Mouse (Mus musculus) limb, embryonic 12.5 days (tissue): ENCODE data around the gene Slc44a1. TPM values are rescaled to one million over a fixed set of nuclear protein-coding genes. Genes with fewer than 3 reads are reported as not detected.

Experiments used
- ATAC-seq: fragments of 200-750 bp; cut with Nextera tagmentation; 2 replicates; pipeline ENCODE4 v1.8.0; 2017; ENCODE audit warnings: low read depth, moderate TSS enrichment; ENCODE audit not compliant: insufficient number of reproducible peaks, insufficient read depth, low FRiP score, low TSS enrichment
- H3K27ac ChIP-seq: fragments of 300-500 bp; sonication (generic); 2 replicates; pipeline ENCODE4 v1.5.1; 2016; ENCODE audit warnings: mild to moderate bottlenecking, moderate library complexity
- H3K27me3 ChIP-seq: fragments of 300-500 bp; sonication (generic); 2 replicates; pipeline ENCODE4 v1.6.1; 2016; ENCODE audit warnings: mild to moderate bottlenecking, moderate library complexity
- H3K36me3 ChIP-seq: fragments of 300-500 bp; sonication (generic); 2 replicates; pipeline ENCODE4 v1.6.1; 2016; ENCODE audit warnings: mild to moderate bottlenecking, moderate library complexity
- H3K4me1 ChIP-seq: fragments of 300-500 bp; sonication (generic); replicated peaks from 2 replicates; pipeline ENCODE4 v1.6.1; 2016
- H3K4me2 ChIP-seq: fragments of 300-500 bp; sonication (generic); 2 replicates; pipeline ENCODE4 v1.6.1; 2016; ENCODE audit warnings: mild to moderate bottlenecking, moderate library complexity
- H3K4me3 ChIP-seq: fragments of 300-500 bp; sonication (generic); replicated peaks from 2 replicates; pipeline ENCODE4 v1.5.1; 2016; ENCODE audit warnings: mild to moderate bottlenecking
- H3K9ac ChIP-seq: fragments of 300-500 bp; sonication (generic); replicated peaks from 2 replicates; pipeline ENCODE4 v1.6.1; 2016; ENCODE audit warnings: mild to moderate bottlenecking, moderate library complexity
- H3K9me3 ChIP-seq: fragments of 300-500 bp; sonication (generic); 2 replicates; pipeline ENCODE4 v1.6.1; 2016; ENCODE audit warnings: mild to moderate bottlenecking, moderate library complexity
- WGBS: fragments of 180-500 bp; shearing (Covaris S2); methylation state at CpG from one replicate; pipeline ENCODE4 v1.1.7; 2016; 5-methylcytosine and 5-hydroxymethylcytosine counted together
- polyA plus RNA-seq: library from polyadenylated mRNA; unstranded; fragments of >200 nt; fragmentation: Nextera tagmentation; extraction: Ambion mirVana; gene quantifications from 2 replicates; pipeline ENCODE4 v1.2.1, GENCODE M21; 2016

Slc44a1 gene
- polyA plus RNA-seq, 1 experiment from 2014 or later, result 34.5 TPM

GRCm38 (mm10) chr4:53621490-53621889 lies 181.3 kb downstream of the Slc44a1 start:
- H3K36me3 ChIP-seq, result no peaks in the 10 kb centered on the region
- H3K4me2 ChIP-seq, result no peak overlapping the region
- H3K9me3 ChIP-seq, result no peaks in the 10 kb centered on the region
- H3K4me1 ChIP-seq, result no peaks in the 10 kb centered on the region
- ATAC-seq, result no peak
- no peak overlapping the region for H3K27ac ChIP-seq
- H3K27me3 ChIP-seq, result no peaks in the 10 kb centered on the region
- H3K4me3 ChIP-seq, result no peak overlapping the region
- H3K9ac ChIP-seq, result no peak overlapping the region
- WGBS, result 64% methylated on average over 5 of the region's 5 CpGs

GRCm38 (mm10) chr4:53623711-53624110 lies 183.5 kb downstream of the Slc44a1 start:
- 88% methylated on average over 1 of the region's 1 CpGs for WGBS
- H3K27me3 ChIP-seq, result no peaks in the 10 kb centered on the region
- H3K4me2 ChIP-seq, result no peak overlapping the region
- no peaks in the 10 kb centered on the region for H3K4me1 ChIP-seq
- no peak overlapping the region for H3K27ac ChIP-seq
- H3K36me3 ChIP-seq, result no peaks in the 10 kb centered on the region
- no peaks in the 10 kb centered on the region for H3K9me3 ChIP-seq
- H3K4me3 ChIP-seq, result no peak overlapping the region
- ATAC-seq, result no peak
- no peak overlapping the region for H3K9ac ChIP-seq

- WGBS, result 68% methylated on average over 4 of the region's 4 CpGs
- Histone ChIP-seq H3K36me3 (no peaks in the 10 kb centered on the region), H3K9ac (no peak overlapping the region), H3K4me2 (no peak overlapping the region), H3K4me1 (no peaks in the 10 kb centered on the region), H3K27me3 (no peaks in the 10 kb centered on the region), H3K9me3 (no peaks in the 10 kb centered on the region), H3K27ac (no peak overlapping the region), H3K4me3 (no peak overlapping the region)
- ATAC-seq, result no peak
Measured at GRCm38 (mm10) chr4:53624816-53625215, 184.6 kb downstream of the Slc44a1 start.

- no peak overlapping the region for H3K27ac ChIP-seq
- no peaks in the 10 kb centered on the region for H3K27me3 ChIP-seq
- H3K9me3 ChIP-seq, result no peaks in the 10 kb centered on the region
- no peak overlapping the region for H3K9ac ChIP-seq
- no peaks in the 10 kb centered on the region for H3K36me3 ChIP-seq
- H3K4me2 ChIP-seq, result no peak overlapping the region
- no peaks in the 10 kb centered on the region for H3K4me1 ChIP-seq
- ATAC-seq, result no peak
- 79% methylated on average over 3 of the region's 3 CpGs for WGBS
- no peak overlapping the region for H3K4me3 ChIP-seq
Measured at GRCm38 (mm10) chr4:53625263-53625662, 185.1 kb downstream of the Slc44a1 start.

GRCm38 (mm10) chr4:53628924-53629323 lies 188.7 kb downstream of the Slc44a1 start:
- no peak overlapping the region for H3K27ac ChIP-seq
- H3K36me3 ChIP-seq, result no peaks in the 10 kb centered on the region
- H3K9me3 ChIP-seq, result no peaks in the 10 kb centered on the region
- H3K4me3 ChIP-seq, result no peak overlapping the region
- no peak overlapping the region for H3K4me2 ChIP-seq
- H3K27me3 ChIP-seq, result no peaks in the 10 kb centered on the region
- WGBS, result 47% methylated on average over 4 of the region's 4 CpGs
- no peak overlapping the region for H3K9ac ChIP-seq
- ATAC-seq, result no peak
- peaks cover 9% of the 10 kb centered on the region for H3K4me1 ChIP-seq

- peaks cover 9% of the 10 kb centered on the region for H3K4me1 ChIP-seq
- H3K27me3 ChIP-seq, result no peaks in the 10 kb centered on the region
- 7% methylated on average over 12 of the region's 12 CpGs for WGBS
- H3K4me2 ChIP-seq, result peak overlapping the region; percentile 65
- peak overlapping the region; percentile 88 for H3K9ac ChIP-seq
- H3K9me3 ChIP-seq, result no peaks in the 10 kb centered on the region
- peak overlapping the region; percentile 70 for H3K27ac ChIP-seq
- no peaks in the 10 kb centered on the region for H3K36me3 ChIP-seq
- H3K4me3 ChIP-seq, result peak overlapping the region; percentile 85
- no peak; the same call in 1 of the 2 replicates for ATAC-seq
Measured at GRCm38 (mm10) chr4:53630963-53631315, 190.7 kb downstream of the Slc44a1 start.

GRCm38 (mm10) chr4:53631316-53632010 lies 191.2 kb downstream of the Slc44a1 start, which contains the start of gene Fsd1l:
Gene Fsd1l (plus strand): TSS chr4:53631471.
- Histone ChIP-seq H3K27me3 (no peaks in the 10 kb centered on the region), H3K4me1 (peaks cover 9% of the 10 kb centered on the region), H3K9ac (peak within 1 kb of the TSS; percentile 88), H3K36me3 (no peaks in the 10 kb centered on the region), H3K4me2 (peak within 1 kb of the TSS; percentile 65), H3K27ac (peak within 1 kb of the TSS; percentile 70), H3K4me3 (peak within 1 kb of the TSS; percentile 85), H3K9me3 (no peaks in the 10 kb centered on the region)
- WGBS, result under 1% methylated on average over 69 of the region's 88 CpGs
- ATAC-seq, result peak; percentile 81

- Histone ChIP-seq H3K9me3 (no peaks in the 10 kb centered on the region), H3K4me2 (peak overlapping the region; percentile 65), H3K4me3 (peak overlapping the region; percentile 85), H3K27ac (peak overlapping the region; percentile 70; the same call in 1 of the 2 replicates), H3K27me3 (no peaks in the 10 kb centered on the region), H3K9ac (peak overlapping the region; percentile 88), H3K36me3 (no peaks in the 10 kb centered on the region; the same call in 1 of the 2 replicates), H3K4me1 (peaks cover 9% of the 10 kb centered on the region)
- ATAC-seq, result no peak
- WGBS, result 2% methylated on average over 5 of the region's 5 CpGs
Measured at GRCm38 (mm10) chr4:53632011-53632349, 191.8 kb downstream of the Slc44a1 start.

- WGBS, result 90% methylated on average over 3 of the region's 3 CpGs
- Histone ChIP-seq H3K9ac (no peak overlapping the region), H3K27me3 (no peaks in the 10 kb centered on the region), H3K36me3 (no peaks in the 10 kb centered on the region; the same call in 1 of the 2 replicates), H3K27ac (no peak overlapping the region), H3K4me1 (peaks cover 12% of the 10 kb centered on the region), H3K4me2 (no peak overlapping the region), H3K9me3 (no peaks in the 10 kb centered on the region), H3K4me3 (no peak overlapping the region)
- no peak for ATAC-seq
Measured at GRCm38 (mm10) chr4:53635336-53635735, 195.1 kb downstream of the Slc44a1 start.

- Histone ChIP-seq H3K4me1 (peaks cover 8% of the 10 kb centered on the region; the same call in 1 of the 2 replicates), H3K4me2 (no peak overlapping the region), H3K9ac (no peak overlapping the region), H3K36me3 (peaks cover 8% of the 10 kb centered on the region), H3K27me3 (no peaks in the 10 kb centered on the region), H3K9me3 (peaks cover 6% of the 10 kb centered on the region), H3K4me3 (no peak overlapping the region), H3K27ac (no peak overlapping the region)
- no peak for ATAC-seq
- WGBS, result 78% methylated on average over 7 of the region's 7 CpGs
Measured at GRCm38 (mm10) chr4:53637269-53637909, 197.2 kb downstream of the Slc44a1 start.

GRCm38 (mm10) chr4:53638549-53639123 lies 198.4 kb downstream of the Slc44a1 start:
- peaks cover 8% of the 10 kb centered on the region for H3K36me3 ChIP-seq
- no peak overlapping the region for H3K9ac ChIP-seq
- no peak for ATAC-seq
- H3K4me2 ChIP-seq, result no peak overlapping the region
- H3K9me3 ChIP-seq, result peaks cover 6% of the 10 kb centered on the region
- H3K27ac ChIP-seq, result no peak overlapping the region
- no peak overlapping the region for H3K4me3 ChIP-seq
- H3K4me1 ChIP-seq, result 0 out of 2 replicates have a peak, but pooled peaks cover 3% of the 10 kb centered on the region
- 89% methylated on average over 7 of the region's 7 CpGs for WGBS
- no peaks in the 10 kb centered on the region for H3K27me3 ChIP-seq
